Mouse (Mus musculus): ENCODE results near the gene Creld1. TPM values are rescaled to one million over a fixed set of nuclear protein-coding genes. Genes with fewer than 3 reads are reported as not detected.

Creld1 gene
- polyA plus RNA-seq, 1 experiment from 2014 or later = 14.0 TPM

GRCm38 (mm10) chr6:113473715-113474114, 9.4 kb upstream of the Creld1 start:
- Histone ChIP-seq H3K9ac (replicated peaks) (no peak overlapping the region), H3K27me3 (ENCODE audit: insufficient read depth, low read length) (0 out of 2 replicates have a peak, but pooled peaks cover 6% of the 10 kb centered on the region), H3K4me2 (ENCODE audit: low read depth, low read length) (no peak overlapping the region), H3K27ac (ENCODE audit: low read depth) (no peak overlapping the region), H3K9me3 (ENCODE audit: low read length) (no peaks in the 10 kb centered on the region), H3K36me3 (replicated peaks; ENCODE audit: insufficient read depth, low read length) (no peaks in the 10 kb centered on the region), H3K4me3 (ENCODE audit: low read depth, low read length) (no peak overlapping the region), H3K4me1 (ENCODE audit: insufficient read depth) (peaks cover 15% of the 10 kb centered on the region)
- DNase-seq = no peak
- 67% methylated on average over 6 of the region's 6 CpGs for WGBS (ENCODE audit: insufficient replicate concordance)
- ATAC-seq = no peak
- TF ChIP-seq CTCF (IDR thresholded peaks at IDR 0.05; ENCODE audit: low read depth) (no peak), EP300 (IDR thresholded peaks at IDR 0.05; ENCODE audit: low read depth) (no peak)

DNA sequence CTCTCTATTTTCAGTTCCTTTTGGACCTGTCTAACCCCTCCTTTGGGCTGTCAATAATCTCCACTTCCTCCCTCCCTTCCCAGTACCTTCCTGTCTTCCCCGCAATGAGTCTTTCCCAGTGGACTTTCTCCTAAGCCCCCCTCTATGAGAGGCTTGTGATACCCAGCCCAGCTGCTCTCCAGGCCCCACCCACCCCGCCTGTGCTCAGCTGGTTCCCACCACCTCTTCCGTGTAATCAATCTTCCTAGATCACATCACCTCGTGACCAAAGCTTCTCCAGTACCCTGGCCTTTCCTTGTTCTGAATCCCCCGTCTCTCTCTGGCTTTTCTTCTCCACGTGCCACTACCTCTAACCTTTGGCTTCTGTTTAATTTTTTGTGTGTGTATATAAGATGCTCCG, 5.7 kb upstream of the Creld1 start:
- 44% methylated on average over 7 of the region's 7 CpGs for WGBS (ENCODE audit: insufficient replicate concordance)
- no peak overlapping the region for H3K27ac ChIP-seq (ENCODE audit: low read depth)
- no peak overlapping the region for H3K4me2 ChIP-seq (ENCODE audit: low read depth, low read length)
- no peaks in the 10 kb centered on the region for H3K9me3 ChIP-seq (ENCODE audit: low read length)
- peaks cover 8% of the 10 kb centered on the region for H3K4me1 ChIP-seq (ENCODE audit: insufficient read depth)
- no peaks in the 10 kb centered on the region for H3K27me3 ChIP-seq (ENCODE audit: insufficient read depth, low read length)
- H3K4me3 ChIP-seq (ENCODE audit: low read depth, low read length) = no peak overlapping the region
- DNase-seq (no peak), ATAC-seq (no peak)
- H3K9ac ChIP-seq (replicated peaks) = no peak overlapping the region
- H3K36me3 ChIP-seq (replicated peaks; ENCODE audit: insufficient read depth, low read length) = no peaks in the 10 kb centered on the region
- no peak for TF ChIP-seq EP300 (IDR thresholded peaks at IDR 0.05; ENCODE audit: low read depth)
- TF ChIP-seq CTCF (IDR thresholded peaks at IDR 0.05; ENCODE audit: low read depth) = no peak

DNA sequence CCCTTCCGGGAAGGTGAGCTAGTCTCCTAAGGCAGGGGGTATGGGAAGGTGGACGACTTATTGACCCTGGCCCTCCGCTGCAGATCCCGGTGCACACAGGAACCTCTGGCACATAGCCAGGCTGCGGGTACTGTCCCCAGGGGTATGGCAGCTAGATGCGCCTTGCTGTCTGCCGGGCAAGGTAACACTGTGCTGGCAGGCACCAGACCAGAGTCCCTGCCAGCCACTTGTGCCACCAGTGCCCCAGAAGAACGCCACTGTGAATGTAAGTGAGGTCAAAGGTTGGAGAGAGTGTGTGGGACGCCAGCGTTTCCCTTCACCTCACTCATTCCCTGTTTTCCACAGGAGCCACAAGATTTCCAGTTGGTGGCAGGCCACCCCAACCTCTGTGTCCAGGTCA, 4.2 kb upstream of the Creld1 start:
- TF ChIP-seq EP300 (IDR thresholded peaks at IDR 0.05; ENCODE audit: low read depth) = no peak
- no peak for TF ChIP-seq CTCF (IDR thresholded peaks at IDR 0.05; ENCODE audit: low read depth)
- H3K27me3 ChIP-seq (ENCODE audit: insufficient read depth, low read length) = no peaks in the 10 kb centered on the region
- H3K4me1 ChIP-seq (ENCODE audit: insufficient read depth) = peaks cover 18% of the 10 kb centered on the region
- DNase-seq (no peak), ATAC-seq (no peak)
- no peaks in the 10 kb centered on the region for H3K9me3 ChIP-seq (ENCODE audit: low read length)
- no peak overlapping the region for H3K4me3 ChIP-seq (ENCODE audit: low read depth, low read length)
- no peak overlapping the region for H3K27ac ChIP-seq (ENCODE audit: low read depth)
- no peak overlapping the region for H3K9ac ChIP-seq (replicated peaks)
- H3K36me3 ChIP-seq (replicated peaks; ENCODE audit: insufficient read depth, low read length) = no peaks in the 10 kb centered on the region
- WGBS (ENCODE audit: insufficient replicate concordance) = 67% methylated on average over 10 of the region's 10 CpGs
- H3K4me2 ChIP-seq (ENCODE audit: low read depth, low read length) = no peak overlapping the region

GRCm38 (mm10) chr6:113480555-113481373, 2.3 kb upstream of the Creld1 start:
- H3K4me1 ChIP-seq (ENCODE audit: insufficient read depth) = peaks cover 21% of the 10 kb centered on the region
- H3K36me3 ChIP-seq (replicated peaks; ENCODE audit: insufficient read depth, low read length) = no peaks in the 10 kb centered on the region
- no peaks in the 10 kb centered on the region for H3K9me3 ChIP-seq (ENCODE audit: low read length)
- DNase-seq = no peak
- no peak for TF ChIP-seq EP300 (IDR thresholded peaks at IDR 0.05; ENCODE audit: low read depth)
- no peak for TF ChIP-seq CTCF (IDR thresholded peaks at IDR 0.05; ENCODE audit: low read depth)
- H3K27me3 ChIP-seq (ENCODE audit: insufficient read depth, low read length) = no peaks in the 10 kb centered on the region
- no peak overlapping the region for H3K9ac ChIP-seq (replicated peaks)
- H3K4me2 ChIP-seq (ENCODE audit: low read depth, low read length) = no peak overlapping the region
- H3K27ac ChIP-seq (ENCODE audit: low read depth) = no peak overlapping the region
- H3K4me3 ChIP-seq (ENCODE audit: low read depth, low read length) = no peak overlapping the region
- 78% methylated on average over 18 of the region's 18 CpGs for WGBS (ENCODE audit: insufficient replicate concordance)
- ATAC-seq = no peak

DNA sequence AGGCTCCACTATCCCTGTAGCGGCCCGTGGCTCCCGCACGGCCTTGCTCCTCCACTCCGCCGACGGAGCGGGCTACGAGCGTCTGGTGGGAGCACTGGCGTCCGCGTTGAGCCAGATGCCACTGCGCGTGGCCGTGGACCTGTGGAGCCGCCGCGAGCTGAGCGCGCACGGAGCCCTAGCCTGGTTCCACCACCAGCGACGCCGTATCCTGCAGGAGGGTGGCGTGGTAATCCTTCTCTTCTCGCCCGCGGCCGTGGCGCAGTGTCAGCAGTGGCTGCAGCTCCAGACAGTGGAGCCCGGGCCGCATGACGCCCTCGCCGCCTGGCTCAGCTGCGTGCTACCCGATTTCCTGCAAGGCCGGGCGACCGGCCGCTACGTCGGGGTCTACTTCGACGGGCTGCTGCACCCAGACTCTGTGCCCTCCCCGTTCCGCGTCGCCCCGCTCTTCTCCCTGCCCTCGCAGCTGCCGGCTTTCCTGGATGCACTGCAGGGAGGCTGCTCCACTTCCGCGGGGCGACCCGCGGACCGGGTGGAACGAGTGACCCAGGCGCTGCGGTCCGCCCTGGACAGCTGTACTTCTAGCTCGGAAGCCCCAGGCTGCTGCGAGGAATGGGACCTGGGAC, 509 bp upstream of the Creld1 start:
- 1% methylated on average over 65 of the region's 65 CpGs for WGBS (ENCODE audit: insufficient replicate concordance)
- Histone ChIP-seq H3K9ac (replicated peaks) (peak overlapping the region; percentile 68), H3K4me2 (ENCODE audit: low read depth, low read length) (peak overlapping the region; percentile 98), H3K4me1 (ENCODE audit: insufficient read depth) (peaks cover 26% of the 10 kb centered on the region), H3K9me3 (ENCODE audit: low read length) (no peaks in the 10 kb centered on the region), H3K27ac (ENCODE audit: low read depth) (peak overlapping the region; percentile 87), H3K36me3 (replicated peaks; ENCODE audit: insufficient read depth, low read length) (no peaks in the 10 kb centered on the region), H3K4me3 (ENCODE audit: low read depth, low read length) (peak overlapping the region; percentile 66), H3K27me3 (ENCODE audit: insufficient read depth, low read length) (no peaks in the 10 kb centered on the region)
- TF ChIP-seq EP300 (IDR thresholded peaks at IDR 0.05; ENCODE audit: low read depth) (no peak), CTCF (IDR thresholded peaks at IDR 0.05; ENCODE audit: low read depth) (peak; percentile 25; the same call in 1 of the 2 replicates)
- ATAC-seq = peak; percentile 41
- peak; percentile 49 for DNase-seq

- ATAC-seq (peak; percentile 9; the same call in 1 of the 2 replicates), DNase-seq (no peak)
- H3K27me3 ChIP-seq (ENCODE audit: insufficient read depth, low read length) = no peaks in the 10 kb centered on the region
- peak overlapping the region; percentile 98 for H3K4me2 ChIP-seq (ENCODE audit: low read depth, low read length)
- TF ChIP-seq EP300 (IDR thresholded peaks at IDR 0.05; ENCODE audit: low read depth) (no peak), CTCF (IDR thresholded peaks at IDR 0.05; ENCODE audit: low read depth) (0 out of 2 replicates have a peak, but pooled peaks have one; percentile 11)
- no peaks in the 10 kb centered on the region for H3K9me3 ChIP-seq (ENCODE audit: low read length)
- H3K4me1 ChIP-seq (ENCODE audit: insufficient read depth) = peaks cover 26% of the 10 kb centered on the region
- peak overlapping the region; percentile 87 for H3K27ac ChIP-seq (ENCODE audit: low read depth)
- H3K4me3 ChIP-seq (ENCODE audit: low read depth, low read length) = peak overlapping the region; percentile 66
- H3K9ac ChIP-seq (replicated peaks) = peak overlapping the region; percentile 73
- H3K36me3 ChIP-seq (replicated peaks; ENCODE audit: insufficient read depth, low read length) = peaks cover 6% of the 10 kb centered on the region; the same call in 1 of the 2 replicates
- 6% methylated on average over 10 of the region's 10 CpGs for WGBS (ENCODE audit: insufficient replicate concordance)
These were observed 632 bp downstream of the Creld1 start for GRCm38 (mm10) chr6:113483729-113484128.

Data from liver, postnatal 0 days (tissue).